Mouse (Mus musculus) stomach, postnatal 0 days (tissue): Measurements from ENCODE around the gene Phf5a. TPM values are rescaled to one million over a fixed set of nuclear protein-coding genes. Genes with fewer than 3 reads are reported as not detected.

Experiments
- ATAC-seq: fragments of 200-750 bp; cut with Nextera tagmentation; 2 replicates; pipeline ENCODE4 v1.8.0; 2017; ENCODE audit not compliant: low FRiP score, low TSS enrichment
- DNase-seq: peaks from one replicate; pipeline ENCODE4 v3.0.0-alpha.2; 2016; ENCODE audit warnings: low spot score
- H3K27ac ChIP-seq: fragments of 300-500 bp; sonication (generic); replicated peaks from 2 replicates; pipeline ENCODE4 v1.5.1; 2014; ENCODE audit warnings: mild to moderate bottlenecking, control low read depth
- H3K27me3 ChIP-seq: fragments of 300-500 bp; sonication (generic); 2 replicates; pipeline ENCODE4 v1.6.1; 2014; ENCODE audit warnings: low read length; ENCODE audit not compliant: control insufficient read depth, insufficient read depth
- H3K36me3 ChIP-seq: fragments of 300-500 bp; sonication (generic); 2 replicates; pipeline ENCODE4 v1.6.1; 2014; ENCODE audit warnings: low read length, mixed read lengths; ENCODE audit not compliant: control insufficient read depth, insufficient read depth
- H3K4me1 ChIP-seq: fragments of 300-500 bp; sonication (generic); replicated peaks from 2 replicates; pipeline ENCODE4 v1.6.1; 2014; ENCODE audit warnings: antibody characterized with exemption; ENCODE audit not compliant: control insufficient read depth, insufficient read depth
- H3K4me2 ChIP-seq: fragments of 300-500 bp; sonication (generic); replicated peaks from 2 replicates; pipeline ENCODE4 v1.6.1; 2014; ENCODE audit warnings: low read depth, mild to moderate bottlenecking, control low read depth, moderate library complexity
- H3K4me3 ChIP-seq: fragments of 300-500 bp; sonication (generic); 2 replicates; pipeline ENCODE4 v1.5.1; 2014; ENCODE audit warnings: low read depth, low read length, control low read depth
- H3K9ac ChIP-seq: fragments of 300-500 bp; sonication (generic); 2 replicates; pipeline ENCODE4 v1.6.1; 2014; ENCODE audit warnings: mild to moderate bottlenecking, low read length, control low read depth, mixed read lengths
- H3K9me3 ChIP-seq: fragments of 300-500 bp; sonication (generic); 2 replicates; pipeline ENCODE4 v1.6.1; 2016; ENCODE audit warnings: low read length; ENCODE audit not compliant: control insufficient read depth
- CTCF ChIP-seq: IDR thresholded peaks from 2 replicates; pipeline ENCODE4 v1.5.1; 2016; ENCODE audit warnings: antibody characterized with exemption, low read depth, mild to moderate bottlenecking, moderate library complexity
- EP300 ChIP-seq: optimal IDR thresholded peaks from 2 replicates; pipeline ENCODE3; 2016; ENCODE audit warnings: antibody characterized with exemption
- WGBS: fragments of 180-500 bp; shearing (Covaris S2); extraction: QIAGEN DNeasy Blood & Tissue Kit; methylation state at CpG from one replicate; pipeline ENCODE4 v1.1.7; 2014; 5-methylcytosine and 5-hydroxymethylcytosine counted together
- polyA plus RNA-seq: library from polyadenylated mRNA; unstranded; fragments of >200 nt; fragmentation: Nextera tagmentation; extraction: Ambion mirVana; gene quantifications from 2 replicates; pipeline ENCODE4 v1.2.1, GENCODE M21; 2015

Phf5a gene
- polyA plus RNA-seq, 1 experiment from 2014 or later = 75.8 TPM

GRCm38 (mm10) chr15:81818404-81818803 lies 53.3 kb downstream of the Phf5a start:
- 87% methylated on average over 3 of the region's 3 CpGs for WGBS
- H3K36me3 ChIP-seq = peaks cover 30% of the 10 kb centered on the region

GRCm38 (mm10) chr15:81814716-81815370 lies 56.9 kb downstream of the Phf5a start:
- Histone ChIP-seq H3K4me1 (peaks cover 2% of the 10 kb centered on the region; the same call in 1 of the 2 replicates), H3K36me3 (peaks cover 17% of the 10 kb centered on the region), H3K4me2 (no peak overlapping the region), H3K4me3 (no peak overlapping the region), H3K27me3 (no peaks in the 10 kb centered on the region), H3K9ac (no peak overlapping the region), H3K9me3 (no peaks in the 10 kb centered on the region), H3K27ac (no peak overlapping the region)
- 85% methylated on average over 12 of the region's 12 CpGs for WGBS
- TF ChIP-seq CTCF (no peak), EP300 (no peak)
- no peak for ATAC-seq
- DNase-seq = no peak

More at GRCm38 (mm10) chr15:81818404-81818803, 53.3 kb downstream of the Phf5a start:
- no peak overlapping the region for H3K27ac ChIP-seq
- H3K4me3 ChIP-seq = no peak overlapping the region
- no peak for ATAC-seq
- H3K9ac ChIP-seq = no peak overlapping the region
- H3K4me1 ChIP-seq = no peaks in the 10 kb centered on the region
- no peak for DNase-seq
- no peaks in the 10 kb centered on the region for H3K27me3 ChIP-seq
- H3K4me2 ChIP-seq = no peak overlapping the region
- H3K9me3 ChIP-seq = no peaks in the 10 kb centered on the region
- no peak for TF ChIP-seq CTCF
- no peak for TF ChIP-seq EP300

Other genes with a start within 250 kb of the Phf5a start
- gene L3mbtl2, start 208.0 kb downstream of the Phf5a start, polyA plus RNA-seq = 9.2 and 9.4 TPM in 2 replicates
- 2.4 and 2.9 TPM in 2 replicates for gene Chadl, start 174.6 kb downstream of the Phf5a start, polyA plus RNA-seq
- 9.1 and 11.1 TPM in 2 replicates for gene Zc3h7b, start 126.9 kb downstream of the Phf5a start, polyA plus RNA-seq
- 39.0 and 40.2 TPM in 2 replicates for gene Rangap1, start 126.4 kb downstream of the Phf5a start, polyA plus RNA-seq
- 17.1 and 21.2 TPM in 2 replicates for gene Tef, start 69.5 kb downstream of the Phf5a start, polyA plus RNA-seq
- gene Tob2, start 13.1 kb downstream of the Phf5a start, polyA plus RNA-seq = 18.8 and 20.5 TPM in 2 replicates
- 130 and 141 TPM in 2 replicates for gene Aco2, start 398 bp upstream of the Phf5a start, polyA plus RNA-seq
- gene Polr3h, start 54.3 kb upstream of the Phf5a start, polyA plus RNA-seq = 65.6 and 66.4 TPM in 2 replicates
- 9.5 and 9.7 TPM in 2 replicates for gene Csdc2, start 64.8 kb upstream of the Phf5a start, polyA plus RNA-seq
- gene Pmm1, start 89.0 kb upstream of the Phf5a start, polyA plus RNA-seq = 32.2 and 35.8 TPM in 2 replicates
- not detected in 2 replicates for gene 1700029P11Rik, start 108.6 kb upstream of the Phf5a start, polyA plus RNA-seq
- gene Xrcc6, start 115.9 kb upstream of the Phf5a start, polyA plus RNA-seq = 30.4 and 31.2 TPM in 2 replicates
- gene Desi1, start 162.0 kb upstream of the Phf5a start, polyA plus RNA-seq = 20.8 and 22.8 TPM in 2 replicates
- 130 and 133 TPM in 2 replicates for gene Snu13, start 175.7 kb upstream of the Phf5a start, polyA plus RNA-seq
- gene 4930407I10Rik, start 187.2 kb upstream of the Phf5a start, polyA plus RNA-seq = 0.04 TPM in 1 of 2 replicates, not detected in the other
- 0.02 and 0.04 TPM in 2 replicates for gene Mei1, start 198.1 kb upstream of the Phf5a start, polyA plus RNA-seq